Mouse (Mus musculus) heart, adult 2 months (tissue): Measurements from ENCODE around the gene Magi2.

Experiments
- CTCF ChIP-seq: fragments of 200-600 bp; IDR thresholded peaks from 2 replicates; pipeline ENCODE4 v1.8.1; 2022; ENCODE audit warnings: antibody characterized with exemption, mild to moderate bottlenecking, moderate library complexity
- POLR2A ChIP-seq: fragments of 200-500 bp; IDR thresholded peaks from 2 replicates; pipeline ENCODE4 v1.6.1; 2011; ENCODE audit warnings: mild to moderate bottlenecking, low read depth, low read length, control low read depth; ENCODE audit not compliant: insufficient read depth

- TF ChIP-seq POLR2A (no peak), CTCF (no peak)
Observed at GRCm38 (mm10) chr5:19825943-19826342, 599.1 kb downstream of the Magi2 start.
